Mouse (Mus musculus): ENCODE results near the gene Grb2.
A peak's percentile ranks its signal among the peaks of the same experiment; 100 is the strongest.

Gene Grb2

DNA sequence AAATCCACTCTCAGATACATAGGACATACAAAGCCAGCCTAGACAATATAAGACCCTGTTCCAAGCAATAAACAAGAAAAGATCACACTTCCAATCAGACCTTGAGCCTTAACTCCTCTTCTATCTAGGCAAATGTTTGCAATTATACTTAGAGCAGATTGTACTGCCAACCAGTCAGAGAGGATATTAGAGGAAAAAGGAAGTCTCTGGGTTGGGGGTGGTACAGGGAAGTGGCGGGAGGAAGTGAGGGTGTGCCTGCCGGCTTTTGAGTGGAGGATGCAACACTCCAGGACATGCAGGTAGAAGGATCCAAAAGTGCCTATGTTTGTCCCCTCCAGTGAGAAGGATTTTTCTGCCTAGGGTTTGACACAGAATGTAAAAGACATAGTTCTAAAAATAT lies 3.9 kb upstream of the Grb2 start:
- no peak for DNase-seq

DNA sequence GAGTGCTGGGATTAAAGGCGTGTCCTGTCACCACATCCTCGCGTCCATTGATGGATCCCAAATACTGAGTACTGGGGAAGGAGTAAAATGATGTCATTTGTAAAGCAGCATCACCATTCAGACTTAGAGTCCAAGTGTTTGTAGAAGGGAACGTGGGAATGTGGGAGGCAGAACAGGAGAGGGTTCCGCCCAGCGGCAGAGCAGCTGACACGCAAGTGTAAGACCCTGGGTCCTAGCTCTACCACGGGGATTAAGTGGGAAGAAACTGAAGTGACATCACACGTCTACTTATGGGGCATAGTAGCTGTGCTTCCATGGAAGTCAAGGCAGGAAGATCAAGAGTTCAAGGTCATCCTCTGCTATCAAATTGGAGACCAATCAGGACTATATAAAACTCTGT lies 2.7 kb upstream of the Grb2 start:
- DNase-seq: no peak

DNA sequence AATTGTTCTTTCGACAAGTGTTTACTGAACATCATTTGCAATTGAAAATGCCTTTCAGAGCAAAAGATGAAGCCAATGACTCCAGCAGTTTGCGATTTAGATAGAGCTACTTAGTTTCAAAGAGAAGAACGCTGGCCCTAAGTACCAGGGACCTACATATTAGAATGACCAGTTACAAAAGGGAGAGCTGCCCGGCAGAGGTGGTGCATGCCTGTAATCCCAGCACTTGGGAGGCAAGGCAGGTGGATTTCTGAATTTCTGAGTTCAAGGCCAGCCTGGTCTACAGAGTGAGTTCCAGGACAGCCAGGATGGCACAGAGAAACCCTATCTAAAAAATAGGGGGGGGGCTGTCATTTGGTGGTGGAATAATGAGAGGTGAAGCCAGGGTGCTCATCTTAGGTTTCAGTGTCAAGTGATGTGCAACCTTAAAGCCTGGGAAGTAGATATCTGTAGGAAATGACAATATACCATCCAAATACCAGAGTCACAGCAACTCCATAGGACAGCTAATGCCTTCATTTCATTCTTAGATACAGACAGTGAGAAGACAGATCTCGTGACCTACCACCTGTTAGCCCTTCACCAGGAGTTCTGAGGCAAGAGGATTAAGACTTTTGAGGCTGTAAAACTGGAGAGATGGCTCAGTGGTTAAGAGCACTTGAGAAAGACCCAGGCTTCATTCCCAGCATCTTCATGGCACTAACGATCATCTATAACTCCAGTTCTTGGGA lies 1.6 kb upstream of the Grb2 start:
- no peak for DNase-seq

DNA sequence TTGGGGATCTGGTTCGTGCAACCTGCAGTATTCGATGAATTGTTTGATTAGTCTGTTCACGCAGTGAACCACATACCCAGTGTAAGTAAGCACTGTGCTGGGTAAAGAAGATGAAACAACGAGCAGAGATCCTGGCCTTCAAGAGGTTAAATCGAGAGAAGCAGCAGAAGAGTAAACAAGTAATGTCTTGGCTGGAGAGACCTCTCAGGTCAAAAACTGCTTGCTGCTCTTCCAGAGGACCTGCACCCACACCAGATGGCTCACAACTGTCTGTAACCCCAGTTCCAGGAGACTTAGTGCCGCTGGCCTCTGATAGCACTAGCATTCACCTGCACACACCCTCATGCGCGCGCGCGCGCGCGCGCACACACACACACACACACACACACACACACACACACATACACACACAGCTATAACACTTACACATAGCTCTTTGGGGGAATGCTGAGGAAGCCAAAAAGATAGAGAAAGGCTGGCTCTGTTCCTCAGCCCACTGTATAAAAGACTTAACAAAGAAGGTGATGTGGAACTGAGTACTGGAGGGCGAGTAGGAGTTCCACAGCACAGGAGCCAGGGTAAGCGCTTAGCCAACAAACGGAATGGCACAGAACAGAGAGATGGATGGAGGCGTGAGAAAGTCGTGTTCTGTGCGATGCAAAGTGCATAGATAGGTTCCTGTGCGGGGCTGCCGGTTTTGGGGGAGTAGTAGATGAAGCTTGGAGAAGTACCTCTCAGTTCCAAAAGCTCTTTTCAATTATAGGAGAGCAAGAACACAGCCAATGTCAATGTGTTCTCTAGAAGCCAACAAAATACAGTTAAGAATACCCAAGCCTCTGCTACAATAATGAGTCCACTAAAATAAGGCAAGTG lies 795 bp upstream of the Grb2 start:
- DNase-seq: peak; percentile 60 to 73

DNA sequence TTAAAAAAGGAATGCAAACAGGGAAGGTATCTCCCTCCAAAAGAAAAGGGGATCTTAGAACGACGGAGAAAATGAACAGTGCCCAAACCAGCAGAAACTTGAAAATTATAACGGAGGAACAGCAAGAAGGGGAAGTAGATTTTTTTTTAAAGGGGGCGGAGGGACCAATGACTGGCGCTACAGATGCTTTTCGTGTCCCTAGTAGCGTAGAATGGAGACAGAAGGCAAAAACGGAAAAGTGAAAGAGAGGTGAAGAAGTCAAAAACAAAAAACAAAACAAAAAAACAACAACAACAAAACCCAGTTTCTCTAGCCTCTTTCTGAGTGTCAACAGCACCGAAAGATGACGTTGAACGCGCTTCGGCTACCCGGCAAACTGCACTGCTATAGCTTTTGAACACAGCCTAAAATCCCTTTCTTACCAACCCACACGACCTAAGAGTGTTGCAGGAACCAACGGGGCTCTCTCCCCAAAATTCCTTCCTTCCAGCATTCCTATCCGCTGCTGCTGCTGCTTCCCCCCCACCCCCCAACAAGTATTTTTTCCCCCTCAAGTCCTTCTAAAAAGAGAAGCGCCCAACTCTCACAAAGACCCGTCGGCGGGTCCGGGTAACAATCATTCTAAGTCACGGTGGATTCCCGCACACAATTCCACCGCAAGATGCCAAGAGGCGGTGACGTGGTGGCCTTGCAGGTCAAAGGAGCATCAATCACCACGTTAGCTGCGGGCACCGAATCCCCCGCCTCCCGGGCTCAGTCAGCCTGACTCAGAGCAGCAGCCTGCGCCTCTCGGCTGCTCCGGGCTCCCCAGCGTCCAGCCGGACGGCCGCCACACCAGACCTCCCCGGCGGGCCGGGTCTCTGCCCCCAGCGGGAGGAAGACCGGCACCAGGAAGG lies 836 bp downstream of the Grb2 start:
- peak; percentile 48 to 56 for DNase-seq

DNA sequence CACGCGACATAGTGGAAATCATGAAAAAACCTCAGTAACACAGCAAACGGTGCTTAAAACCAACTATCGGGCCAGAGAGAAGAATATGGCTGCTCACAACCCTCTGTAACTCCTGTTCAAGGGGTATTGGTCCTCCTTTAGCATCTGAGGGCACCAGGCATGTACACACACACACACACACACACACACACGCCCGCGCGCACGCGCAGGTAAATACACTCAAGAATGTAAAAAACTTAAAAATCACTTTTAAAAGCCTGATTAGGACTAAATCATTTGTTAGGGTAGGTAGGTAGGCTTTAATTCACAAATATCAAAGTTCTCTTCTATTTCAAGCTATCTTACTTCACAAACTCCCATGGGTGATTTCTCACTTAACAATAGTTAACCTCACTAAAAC lies 1.8 kb downstream of the Grb2 start:
- DNase-seq: no peak

DNA sequence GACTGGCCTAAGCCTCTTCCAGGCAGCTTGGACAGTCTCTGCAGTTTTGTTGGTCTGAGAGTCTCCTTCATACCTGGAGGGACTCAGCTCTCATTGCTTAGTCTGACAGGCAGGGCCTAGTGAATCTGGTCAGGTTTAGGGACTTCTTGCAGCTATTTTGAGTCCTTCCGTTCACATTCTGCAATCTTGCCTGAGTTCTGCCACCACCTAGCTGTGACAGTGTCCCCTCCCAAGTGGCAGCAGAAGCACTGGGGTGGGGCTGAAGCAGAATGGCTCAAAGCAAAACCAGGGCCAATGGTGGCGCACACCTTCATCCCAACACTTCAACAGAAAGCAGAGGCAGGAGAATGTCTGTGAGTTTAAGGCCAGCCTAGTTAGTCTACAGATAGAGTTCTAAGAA lies 2.8 kb downstream of the Grb2 start:
- DNase-seq: no peak

DNA sequence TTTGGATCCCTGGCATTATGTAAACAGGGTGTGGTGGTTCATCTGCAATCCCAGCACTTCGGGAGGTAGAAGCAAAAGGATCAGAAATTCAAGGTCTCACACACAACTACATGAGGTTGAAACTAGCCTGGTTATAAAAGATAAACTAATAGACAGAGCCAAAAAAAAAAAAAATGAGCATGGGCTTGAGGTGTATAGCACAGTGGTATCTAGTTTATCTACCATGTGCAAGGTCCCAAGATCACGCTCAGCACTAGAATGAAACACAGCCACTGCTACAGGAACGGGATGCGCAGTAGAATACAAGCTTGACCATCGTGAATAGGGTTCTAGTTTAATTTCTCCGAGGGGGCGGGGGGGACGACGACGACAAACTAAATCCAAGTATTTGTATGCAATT lies 3.7 kb downstream of the Grb2 start:
- DNase-seq: no peak

DNA sequence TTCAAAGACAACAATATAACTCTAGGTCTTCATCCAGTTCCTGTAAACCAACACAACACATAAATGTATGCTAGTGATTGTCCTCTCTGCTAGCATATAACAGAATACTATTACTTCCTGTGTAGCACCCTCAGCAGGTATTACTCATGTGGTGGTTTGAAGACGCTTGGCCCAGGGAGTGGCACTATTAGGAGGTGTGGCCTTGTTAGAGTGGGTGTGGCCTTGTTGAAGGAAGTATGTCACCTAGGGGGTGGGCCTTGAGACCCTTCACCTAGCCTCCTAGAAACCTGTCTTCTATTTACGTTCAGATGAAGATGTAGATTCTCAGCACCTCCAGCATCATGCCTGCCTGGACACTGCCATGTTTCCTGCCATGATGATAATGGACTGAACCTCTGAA lies 4.9 kb downstream of the Grb2 start:
- DNase-seq: no peak

DNA sequence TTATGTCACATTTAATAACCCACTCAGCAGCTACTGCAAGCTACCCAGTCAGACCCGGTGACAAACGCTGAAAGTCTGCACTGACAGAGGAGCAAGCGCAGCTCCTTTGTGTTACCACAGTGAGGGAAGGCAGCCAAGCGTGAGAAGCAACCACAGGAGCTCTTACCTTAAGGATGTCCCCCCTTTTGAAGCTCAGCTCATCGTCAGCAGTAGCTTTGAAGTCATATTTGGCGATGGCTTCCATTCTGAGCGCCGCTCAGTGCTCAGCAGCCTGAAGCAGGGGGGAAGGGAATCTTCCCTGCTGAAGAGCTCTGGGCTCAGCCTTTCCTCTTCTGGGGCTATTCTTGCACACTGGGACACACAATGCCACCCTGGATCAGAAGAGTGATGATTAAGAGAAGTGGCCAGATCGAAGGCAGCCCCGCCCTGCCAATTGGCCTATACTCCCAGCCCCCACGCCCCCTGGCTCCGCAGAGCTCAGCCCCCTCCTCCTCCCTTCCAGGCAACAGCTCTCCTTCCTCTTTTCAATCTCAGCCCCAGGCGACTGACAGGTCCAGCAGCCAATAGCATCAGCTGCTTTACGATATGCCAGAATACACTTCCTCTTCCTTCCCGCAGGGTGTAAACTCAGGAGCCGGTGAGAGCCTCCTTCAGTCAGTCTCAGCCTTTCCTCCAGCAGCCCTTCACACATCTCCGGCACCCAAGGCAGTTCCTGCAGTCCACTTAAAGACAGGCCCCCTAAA lies 9.2 kb downstream of the Grb2 start:
- peak; percentile 92 for DNase-seq

DNA sequence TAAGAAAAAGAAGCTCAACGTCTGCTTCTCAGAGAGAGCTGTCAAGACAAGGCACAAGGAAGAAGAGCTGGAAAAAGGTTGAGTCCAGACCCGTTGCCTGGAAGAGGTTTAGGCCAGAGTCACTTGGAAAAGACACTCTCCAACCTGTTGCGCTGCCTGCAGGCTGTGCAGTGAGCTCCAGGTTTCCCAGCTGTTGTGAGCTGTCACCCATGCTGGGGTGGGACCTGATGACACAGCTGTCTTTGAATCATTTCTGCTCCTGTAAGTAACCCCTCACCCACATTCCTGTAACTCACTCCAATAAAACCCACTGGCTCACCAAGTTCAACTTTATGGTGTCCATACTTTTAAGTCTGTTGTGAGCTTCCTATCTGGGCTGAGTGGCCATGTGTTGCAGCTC lies 10.7 kb downstream of the Grb2 start:
- no peak for DNase-seq

DNA sequence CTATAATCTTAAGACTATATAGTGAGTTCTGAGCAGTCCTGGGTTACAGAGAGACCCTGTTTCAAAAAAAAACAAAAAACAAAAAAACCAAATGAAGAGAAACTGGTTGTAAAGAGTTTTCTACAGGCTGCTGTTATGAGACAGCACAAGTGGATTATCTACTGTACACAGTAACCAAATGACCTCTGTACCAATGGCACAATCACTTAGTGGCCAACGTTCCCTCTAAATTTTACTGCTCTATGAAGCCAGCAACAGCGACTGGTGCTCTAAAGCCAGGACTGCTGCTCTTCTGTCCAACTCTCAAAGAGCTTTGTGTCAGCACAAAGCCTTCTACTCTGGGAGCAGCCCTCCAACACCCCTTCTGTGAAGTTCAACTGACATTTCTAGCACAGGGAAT lies 11.3 kb downstream of the Grb2 start:
- no peak for DNase-seq

DNA sequence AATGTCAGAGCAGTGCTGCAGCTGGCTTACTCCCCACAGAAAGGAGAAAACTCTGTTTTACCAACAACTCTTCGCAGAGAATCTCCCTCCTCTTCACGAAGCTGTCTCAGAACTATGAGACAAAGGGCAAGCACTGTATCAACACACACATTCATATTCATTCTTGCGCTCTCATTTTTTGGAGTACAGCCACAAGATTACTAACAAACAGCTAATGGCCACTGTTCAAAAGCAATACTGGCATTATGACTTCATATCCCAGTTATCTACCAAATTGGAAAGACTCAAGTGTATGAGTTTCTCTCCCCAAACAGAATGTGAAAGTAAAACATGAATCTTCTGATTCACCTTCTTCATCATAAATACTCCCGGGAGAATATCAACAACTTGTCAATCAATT lies 11.9 kb downstream of the Grb2 start:
- no peak for DNase-seq

DNA sequence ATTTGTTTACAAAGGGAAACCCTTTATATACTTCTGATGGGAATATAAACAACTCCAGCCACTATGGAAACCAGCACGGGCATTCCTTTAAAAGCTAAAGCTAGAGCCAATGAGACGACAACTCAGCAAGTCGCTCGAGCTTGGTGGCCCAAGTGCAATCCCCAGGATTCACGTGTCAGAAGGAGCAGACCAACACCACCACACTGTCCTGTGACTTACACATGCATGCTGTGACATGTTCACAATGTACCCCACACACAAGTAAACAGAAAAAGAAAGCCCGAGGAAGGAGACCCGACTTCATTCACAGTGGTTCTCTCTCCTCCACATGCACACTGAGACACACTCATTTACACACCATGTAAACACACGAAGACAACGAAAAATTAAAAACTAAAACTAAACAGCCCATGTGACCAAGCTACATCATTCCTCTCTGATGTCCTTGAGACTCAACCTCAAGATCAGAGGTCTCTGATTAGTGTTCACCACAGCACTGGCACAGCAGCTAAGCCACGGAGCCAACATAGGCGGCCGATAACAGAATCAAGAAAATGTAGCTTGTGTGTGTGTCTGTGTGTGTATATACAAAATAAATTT lies 14.3 kb downstream of the Grb2 start:
- DNase-seq: no peak

DNA sequence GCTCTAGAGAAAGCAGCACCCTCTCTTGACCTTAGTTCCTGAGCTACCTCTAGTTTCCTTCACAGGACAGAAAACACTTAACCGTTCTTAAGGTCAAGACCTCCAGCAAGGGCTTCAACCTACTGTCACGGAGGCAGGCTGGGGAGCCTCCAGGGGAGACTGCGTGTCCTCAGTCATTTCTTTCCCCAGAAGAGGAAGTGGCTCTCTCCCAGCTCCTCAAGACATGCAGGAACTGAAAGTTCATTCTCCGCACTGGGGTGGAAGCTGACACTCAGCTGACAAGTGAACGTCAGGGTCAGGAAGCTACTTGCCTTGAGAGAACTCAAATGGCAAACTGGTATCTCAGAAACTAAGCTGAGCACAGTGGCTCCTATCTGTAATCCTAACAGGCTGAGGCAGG lies 15.6 kb downstream of the Grb2 start:
- DNase-seq: no peak

DNA sequence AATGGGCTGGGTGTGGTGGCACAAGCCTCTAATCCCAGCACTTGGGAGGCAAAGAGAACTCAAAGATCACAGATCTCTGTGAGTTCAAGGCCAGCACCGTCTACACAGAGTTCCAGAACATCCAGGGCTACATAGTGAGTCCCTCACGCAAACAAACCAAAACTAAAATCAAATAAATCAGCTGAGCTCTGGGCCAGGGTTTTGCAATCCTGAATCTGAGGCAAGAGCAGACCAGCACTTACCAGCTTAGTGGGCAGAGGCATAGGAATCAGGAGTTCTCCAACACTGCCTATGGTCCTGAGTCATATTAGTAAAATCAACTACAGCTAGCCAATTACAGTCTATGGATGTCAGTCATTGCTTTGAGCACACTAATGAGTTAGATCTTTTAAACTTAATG lies 16.4 kb downstream of the Grb2 start:
- no peak for DNase-seq

DNA sequence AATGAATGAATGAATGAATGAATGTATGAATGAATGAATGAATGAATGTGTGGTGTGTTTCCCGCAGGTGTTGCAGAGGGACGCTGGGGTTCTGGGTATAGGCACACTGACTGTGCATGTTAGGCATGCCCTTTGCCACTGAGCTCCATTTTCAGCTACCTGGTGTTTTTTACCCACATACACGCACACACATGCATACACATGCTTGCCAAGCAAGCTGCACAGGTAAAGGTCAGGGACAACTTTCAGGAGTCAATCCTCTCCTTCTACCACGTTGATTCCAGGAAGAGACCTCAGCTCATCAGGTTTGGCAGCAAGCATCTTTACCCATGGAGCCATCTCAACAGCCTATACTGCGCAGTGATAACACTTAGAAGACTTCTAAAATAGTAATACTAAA lies 16.9 kb downstream of the Grb2 start:
- no peak for DNase-seq

DNA sequence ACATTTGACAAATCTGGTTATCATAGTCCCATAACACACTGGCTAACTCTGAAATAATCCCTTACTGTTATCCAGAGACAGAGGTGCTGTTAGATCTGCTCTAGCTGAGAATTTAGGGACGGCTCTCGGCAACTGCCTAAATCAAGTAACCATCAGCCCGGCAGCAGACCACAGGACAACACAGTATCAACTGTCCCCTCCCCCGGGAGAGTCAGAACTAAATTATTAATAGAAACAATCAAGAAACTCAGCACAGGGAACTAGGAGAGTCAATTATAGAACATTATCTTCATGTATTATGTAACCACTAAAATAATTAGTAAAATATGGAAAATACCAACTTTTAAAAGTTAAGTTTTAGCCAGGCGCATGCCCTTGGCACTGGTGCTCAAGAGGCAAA lies 17.4 kb downstream of the Grb2 start:
- DNase-seq: no peak

DNA sequence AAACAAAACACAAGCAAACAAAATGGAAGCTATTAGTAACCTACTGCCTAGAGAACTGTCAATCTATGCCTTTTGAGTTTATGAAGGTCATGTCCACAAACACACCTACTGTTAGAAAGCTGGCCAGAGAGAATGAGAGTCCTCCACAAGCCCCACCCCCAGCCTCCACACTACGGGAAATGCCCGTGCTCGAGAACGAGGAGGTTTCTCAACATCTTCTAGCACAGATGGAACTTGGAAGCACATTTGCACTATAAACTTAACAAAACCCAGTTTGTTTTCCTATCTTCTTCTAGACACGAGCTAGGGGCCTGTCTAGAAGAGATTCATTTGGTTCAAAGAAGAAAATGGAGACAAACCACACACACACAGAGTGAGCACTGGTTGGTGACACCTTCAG lies 18.0 kb downstream of the Grb2 start:
- no peak for DNase-seq

DNA sequence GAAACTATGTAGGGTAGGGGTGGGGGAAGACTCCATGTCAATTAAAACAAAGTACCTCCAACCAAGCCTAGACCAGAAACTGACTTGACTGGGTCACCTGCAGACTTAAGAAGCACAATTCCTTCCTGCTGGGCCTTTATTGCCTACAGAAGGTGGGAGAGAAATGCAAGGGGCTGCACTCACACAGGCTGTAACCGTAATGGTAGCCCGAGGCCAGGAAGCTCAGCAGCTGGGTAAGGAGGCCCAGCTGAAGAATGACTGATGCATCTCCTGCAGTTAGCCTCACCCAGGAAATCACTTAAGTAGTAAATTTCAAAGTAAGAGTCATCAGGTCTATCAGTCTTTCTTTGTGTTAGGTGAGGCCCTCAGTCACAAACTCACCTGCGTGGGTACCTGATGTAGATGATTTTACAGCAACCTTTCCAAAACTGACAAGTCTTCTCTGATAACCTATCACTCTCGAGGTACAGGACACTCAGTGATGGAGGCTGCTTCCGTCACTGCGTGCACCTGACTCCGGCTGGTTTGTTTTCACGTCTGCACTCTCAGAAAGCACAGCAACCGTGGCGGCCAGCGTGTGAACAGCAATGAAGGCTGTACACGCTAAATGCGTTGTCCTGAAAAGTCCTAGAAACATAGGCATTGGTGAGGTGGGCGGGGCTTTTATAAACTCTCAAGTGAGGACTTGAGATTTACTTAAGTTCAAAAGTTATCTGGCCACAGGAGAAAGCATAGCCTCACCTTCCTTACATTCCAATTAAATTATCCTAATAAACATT lies 19.1 kb downstream of the Grb2 start:
- no peak for DNase-seq

DNA sequence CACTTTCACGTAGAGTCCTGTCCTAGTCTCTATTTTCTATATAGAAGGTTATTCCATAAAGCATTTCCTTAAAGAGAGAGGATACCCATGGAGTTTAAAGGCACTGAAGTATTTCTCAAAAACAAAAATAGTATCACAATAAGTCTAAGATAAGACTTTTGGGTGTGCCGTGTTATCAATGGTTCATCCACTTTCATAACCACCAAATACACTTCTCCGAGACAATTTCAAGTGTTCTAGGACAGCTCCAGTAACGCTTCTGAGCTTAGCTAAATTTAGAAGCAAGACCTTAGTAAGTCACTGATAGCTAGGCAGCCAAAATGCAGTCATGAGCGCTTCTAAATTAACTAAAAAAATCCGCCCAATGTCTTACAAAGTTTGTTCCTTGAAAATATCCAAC lies 22.0 kb downstream of the Grb2 start:
- DNase-seq: no peak
